Mouse (Mus musculus): ENCODE data around the gene Gm19668.
"Not testable (repeated sequence)": the region's sequence is repeated elsewhere in the genome, so short reads cannot be mapped to it uniquely, and the experiment has no call there.

The Gm19668 gene

GRCm38 (mm10) chr10:77769727-77770126, 29.2 kb downstream of the Gm19668 start:
- DNase-seq: no peak

- not testable (repeated sequence) for DNase-seq
Measured at GRCm38 (mm10) chr10:77759582-77759981, 39.4 kb downstream of the Gm19668 start, which contains the start of gene Gm3233. Gene Gm3233, minus strand, starts transcription at chr10:77759682.

DNA sequence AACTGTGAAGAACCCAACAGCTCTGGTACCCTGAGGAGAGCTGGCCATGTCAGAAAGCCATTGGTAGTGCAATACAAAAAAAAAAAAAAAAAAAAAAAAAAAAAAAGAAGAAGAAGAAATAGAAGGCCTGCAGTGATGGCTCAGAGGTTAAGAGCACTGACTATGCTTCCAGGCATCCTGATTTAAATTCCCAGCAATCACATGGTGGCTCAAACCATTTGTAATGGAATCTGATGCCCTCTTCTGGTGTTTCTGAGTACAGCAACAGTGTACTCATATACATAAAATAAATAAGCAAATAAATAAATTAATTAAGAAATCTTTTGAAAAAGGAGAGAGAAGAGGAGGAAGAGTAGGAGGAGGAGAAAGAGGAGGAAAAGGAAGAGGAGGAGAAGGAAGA, 45.5 kb downstream of the Gm19668 start:
- no peak for DNase-seq

DNA sequence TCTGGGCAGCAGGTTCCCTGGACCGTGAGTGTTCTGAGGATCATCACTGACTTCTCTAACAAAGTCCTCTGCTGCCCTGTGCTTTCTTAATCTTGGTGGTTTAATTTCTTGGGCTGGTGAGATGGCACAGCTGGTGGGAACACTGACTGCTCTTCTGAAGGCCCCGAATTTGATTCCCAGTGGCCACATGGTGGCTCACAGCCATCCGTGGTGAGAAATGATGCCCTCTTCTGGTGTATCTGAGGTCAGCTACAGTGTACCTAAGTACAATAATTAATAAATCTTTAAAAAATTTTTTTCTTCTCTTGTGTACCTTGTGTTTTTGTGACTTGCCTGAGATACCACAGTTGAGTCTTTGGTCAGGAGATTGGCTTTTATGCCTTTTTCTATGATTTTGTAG, 46.6 kb downstream of the Gm19668 start:
- not testable (repeated sequence) for DNase-seq

- not testable (repeated sequence) for DNase-seq
Measured at GRCm38 (mm10) chr10:77751254-77751653, 47.7 kb downstream of the Gm19668 start, which contains the start of gene Gm9736. Gene Gm9736, minus strand, starts transcription at chr10:77751354.

GRCm38 (mm10) chr10:77750686-77751085, 48.2 kb downstream of the Gm19668 start:
- peak; percentile 14 to 32 for DNase-seq
